Mouse (Mus musculus): Measurements from ENCODE around the gene Gtf2i. TPM values are rescaled to one million over a fixed set of nuclear protein-coding genes. Genes with fewer than 3 reads are reported as not detected.

Gtf2i gene
- polyA plus RNA-seq, 1 experiment from 2014 or later = 157 TPM

DNA sequence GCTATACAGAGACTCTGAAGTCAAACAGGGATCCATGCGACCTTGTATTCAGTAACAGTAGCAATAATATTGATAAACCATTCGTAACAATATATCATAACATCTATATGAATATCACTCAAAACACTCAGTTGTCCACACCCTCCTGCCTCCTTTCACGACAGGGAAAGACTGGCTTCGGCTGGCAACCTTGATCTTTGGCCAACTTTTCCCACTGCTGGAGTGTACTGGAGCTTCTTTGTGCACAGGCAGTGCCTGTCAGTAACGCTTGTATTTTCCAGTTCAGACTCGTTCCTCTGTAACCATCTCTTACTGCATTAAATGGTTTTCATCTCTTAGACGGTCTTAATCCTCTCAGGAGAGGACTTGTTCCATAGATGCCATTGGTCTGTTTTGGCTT, 2.2 kb upstream of the Gtf2i start:
- Histone ChIP-seq H3K36me3 (ENCODE audit: insufficient read depth, low read length) (no peaks in the 10 kb centered on the region), H3K27me3 (ENCODE audit: insufficient read depth, low read length) (no peaks in the 10 kb centered on the region), H3K4me1 (replicated peaks; ENCODE audit: insufficient read depth, low read length) (peaks cover 13% of the 10 kb centered on the region; the same call in 1 of the 2 replicates), H3K9me3 (replicated peaks; ENCODE audit: low read length) (no peaks in the 10 kb centered on the region), H3K9ac (ENCODE audit: low read depth, low read length) (no peak overlapping the region), H3K4me2 (ENCODE audit: low read length) (no peak overlapping the region), H3K27ac (peak overlapping the region; percentile 99), H3K4me3 (replicated peaks; ENCODE audit: low read depth, low read length) (no peak overlapping the region)
- ATAC-seq (replicated peaks; ENCODE audit: low FRiP score, low read depth) (no peak), DNase-seq (ENCODE audit: low spot score) (no peak)
- no peak for TF ChIP-seq CTCF (IDR thresholded peaks at IDR 0.05; ENCODE audit: low read depth)
- WGBS = 66% methylated on average over 7 of the region's 7 CpGs

GRCm38 (mm10) chr5:134315623-134316350, 1.2 kb upstream of the Gtf2i start:
- Histone ChIP-seq H3K4me3 (replicated peaks; ENCODE audit: low read depth, low read length) (peak overlapping the region; percentile 85), H3K9me3 (replicated peaks; ENCODE audit: low read length) (no peaks in the 10 kb centered on the region), H3K4me1 (replicated peaks; ENCODE audit: insufficient read depth, low read length) (peaks cover 17% of the 10 kb centered on the region), H3K9ac (ENCODE audit: low read depth, low read length) (peak overlapping the region; percentile 98), H3K36me3 (ENCODE audit: insufficient read depth, low read length) (peaks cover 2% of the 10 kb centered on the region; the same call in 1 of the 2 replicates), H3K27me3 (ENCODE audit: insufficient read depth, low read length) (no peaks in the 10 kb centered on the region), H3K4me2 (ENCODE audit: low read length) (peak overlapping the region; percentile 74), H3K27ac (peak overlapping the region; percentile 99)
- ATAC-seq (replicated peaks; ENCODE audit: low FRiP score, low read depth) (no peak), DNase-seq (ENCODE audit: low spot score) (peak; percentile 87)
- no peak; the same call in 1 of the 2 replicates for TF ChIP-seq CTCF (IDR thresholded peaks at IDR 0.05; ENCODE audit: low read depth)
- under 1% methylated on average over 25 of the region's 25 CpGs for WGBS

DNA sequence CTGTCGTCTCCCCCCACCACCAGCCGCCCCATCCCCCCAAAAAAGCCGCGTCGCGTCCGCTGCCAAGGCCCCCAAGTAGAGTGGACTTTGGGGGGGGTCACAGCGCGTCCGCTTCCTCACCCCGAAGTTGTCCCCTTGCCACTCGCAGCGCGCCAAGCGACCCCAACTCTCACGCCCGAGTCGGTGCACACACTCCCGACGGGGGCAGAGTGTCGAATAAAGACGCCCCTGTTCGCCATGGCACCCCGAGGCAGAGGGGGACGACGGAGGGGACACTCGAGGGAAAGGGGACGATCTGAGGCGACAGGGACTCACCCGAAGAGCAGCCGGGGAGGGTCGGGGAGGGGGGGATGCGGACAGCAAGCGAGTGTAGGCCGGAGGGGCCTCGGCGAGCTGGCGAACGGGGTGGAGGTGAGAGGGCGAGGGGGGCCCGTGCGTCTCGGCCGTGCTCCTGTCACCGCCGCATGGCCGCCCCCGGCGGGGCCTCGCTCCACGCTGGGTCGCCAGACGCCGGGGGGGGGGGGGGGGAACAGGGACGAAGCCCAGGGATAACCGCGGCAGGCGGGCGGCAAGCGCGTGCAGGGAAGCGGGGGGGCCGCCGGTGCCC, 389 bp downstream of the Gtf2i start:
- TF ChIP-seq CTCF (IDR thresholded peaks at IDR 0.05; ENCODE audit: low read depth) = no peak
- no peaks in the 10 kb centered on the region for H3K27me3 ChIP-seq (ENCODE audit: insufficient read depth, low read length)
- peak overlapping the region; percentile 98 for H3K9ac ChIP-seq (ENCODE audit: low read depth, low read length)
- DNase-seq (ENCODE audit: low spot score) (peak; percentile 65), ATAC-seq (replicated peaks; ENCODE audit: low FRiP score, low read depth) (peak; percentile 13; the same call in 1 of the 2 replicates)
- H3K4me1 ChIP-seq (replicated peaks; ENCODE audit: insufficient read depth, low read length) = peaks cover 17% of the 10 kb centered on the region
- peak overlapping the region; percentile 99 for H3K27ac ChIP-seq
- peaks cover 18% of the 10 kb centered on the region; the same call in 1 of the 2 replicates for H3K36me3 ChIP-seq (ENCODE audit: insufficient read depth, low read length)
- H3K4me2 ChIP-seq (ENCODE audit: low read length) = peak overlapping the region; percentile 74
- H3K9me3 ChIP-seq (replicated peaks; ENCODE audit: low read length) = no peaks in the 10 kb centered on the region
- peak overlapping the region; percentile 85 for H3K4me3 ChIP-seq (replicated peaks; ENCODE audit: low read depth, low read length)
- WGBS = under 1% methylated on average over 52 of the region's 64 CpGs

DNA sequence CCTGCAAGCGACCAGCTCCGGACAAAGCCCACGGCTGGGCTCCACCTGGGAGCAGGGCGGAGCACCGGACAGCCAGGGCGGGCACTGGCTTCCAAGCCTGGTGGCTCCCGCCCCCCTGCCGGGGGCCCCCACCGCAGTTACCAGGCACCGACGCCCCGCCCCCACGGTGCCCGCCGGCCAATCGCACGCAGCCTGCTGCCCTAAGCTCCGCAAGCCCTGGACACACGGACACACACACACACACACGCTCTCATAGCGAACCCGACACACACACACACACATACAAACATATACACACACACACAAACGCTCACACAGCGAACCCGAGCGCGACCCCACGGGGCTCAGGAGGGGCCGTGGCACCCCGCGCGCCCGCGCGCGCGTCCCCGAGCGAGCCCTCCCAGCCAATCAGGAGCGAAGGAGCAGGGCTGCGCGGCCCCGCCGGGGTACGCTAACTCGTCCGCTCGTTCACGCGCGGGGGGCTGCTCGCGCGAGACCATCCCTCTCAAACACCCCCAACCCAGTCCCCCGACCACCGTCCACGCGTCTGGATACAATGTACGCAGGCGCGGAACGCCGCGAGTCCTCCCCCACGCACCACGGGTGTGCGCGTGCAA, 1.0 kb downstream of the Gtf2i start:
- ATAC-seq (replicated peaks; ENCODE audit: low FRiP score, low read depth) (peak; percentile 91), DNase-seq (ENCODE audit: low spot score) (peak; percentile 96)
- peaks cover 19% of the 10 kb centered on the region; the same call in 1 of the 2 replicates for H3K36me3 ChIP-seq (ENCODE audit: insufficient read depth, low read length)
- peak overlapping the region; percentile 85 for H3K4me3 ChIP-seq (replicated peaks; ENCODE audit: low read depth, low read length)
- under 1% methylated on average over 64 of the region's 68 CpGs for WGBS
- no peaks in the 10 kb centered on the region for H3K9me3 ChIP-seq (replicated peaks; ENCODE audit: low read length)
- peak overlapping the region; percentile 99 for H3K27ac ChIP-seq
- peaks cover 17% of the 10 kb centered on the region for H3K4me1 ChIP-seq (replicated peaks; ENCODE audit: insufficient read depth, low read length)
- peak overlapping the region; percentile 74 for H3K4me2 ChIP-seq (ENCODE audit: low read length)
- H3K27me3 ChIP-seq (ENCODE audit: insufficient read depth, low read length) = no peaks in the 10 kb centered on the region
- peak overlapping the region; percentile 98 for H3K9ac ChIP-seq (ENCODE audit: low read depth, low read length)
- TF ChIP-seq CTCF (IDR thresholded peaks at IDR 0.05; ENCODE audit: low read depth) = no peak; the same call in 1 of the 2 replicates

DNA sequence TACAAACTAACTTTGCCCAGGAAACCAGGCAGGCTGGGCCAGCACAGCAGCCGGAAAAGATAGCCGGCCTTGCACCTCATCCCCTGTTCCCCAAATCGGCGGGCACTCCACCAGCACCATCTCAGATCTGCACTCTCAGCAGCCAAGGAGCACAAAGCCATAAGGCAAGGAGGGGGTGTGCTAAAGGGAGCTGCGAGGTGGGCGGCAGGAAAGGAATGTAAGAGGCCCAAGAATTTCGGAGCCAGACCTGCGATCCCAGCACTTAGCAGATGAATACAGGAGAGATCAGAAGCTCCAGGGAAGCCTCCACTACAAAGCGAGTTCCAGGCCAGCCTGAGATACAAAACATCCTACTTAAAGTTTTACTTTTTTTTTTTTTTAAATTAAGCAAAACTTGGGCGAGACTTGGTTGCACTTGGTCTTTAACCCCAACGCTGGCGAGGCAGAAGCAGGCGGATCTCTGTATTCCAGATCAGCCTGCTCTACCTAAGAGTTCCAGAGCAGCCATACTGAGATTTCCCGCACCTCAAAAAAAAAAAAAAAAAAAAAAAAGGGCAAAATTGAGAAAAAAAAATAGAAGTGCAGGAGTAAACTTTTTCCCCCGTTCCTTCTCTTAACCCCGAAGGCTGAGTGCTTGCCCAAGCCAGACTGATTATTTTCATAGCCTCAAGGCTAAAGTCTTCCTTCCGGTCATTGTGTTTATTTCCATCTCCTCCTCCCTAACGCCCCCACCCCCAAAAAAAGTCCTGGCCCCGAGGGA, 1.7 kb downstream of the Gtf2i start:
- Histone ChIP-seq H3K36me3 (ENCODE audit: insufficient read depth, low read length) (peaks cover 23% of the 10 kb centered on the region; the same call in 1 of the 2 replicates), H3K27me3 (ENCODE audit: insufficient read depth, low read length) (no peaks in the 10 kb centered on the region), H3K4me2 (ENCODE audit: low read length) (peak overlapping the region; percentile 74), H3K9ac (ENCODE audit: low read depth, low read length) (peak overlapping the region; percentile 98), H3K9me3 (replicated peaks; ENCODE audit: low read length) (no peaks in the 10 kb centered on the region), H3K27ac (peak overlapping the region; percentile 99), H3K4me1 (replicated peaks; ENCODE audit: insufficient read depth, low read length) (peaks cover 17% of the 10 kb centered on the region), H3K4me3 (replicated peaks; ENCODE audit: low read depth, low read length) (peak overlapping the region; percentile 85)
- 3% methylated on average over 19 of the region's 19 CpGs for WGBS
- no peak for TF ChIP-seq CTCF (IDR thresholded peaks at IDR 0.05; ENCODE audit: low read depth)
- peak; percentile 69 for DNase-seq (ENCODE audit: low spot score)
- ATAC-seq (replicated peaks; ENCODE audit: low FRiP score, low read depth) = no peak

Measured in kidney, postnatal 0 days (tissue).